Mouse (Mus musculus) gastrocnemius, adult 8-10 months (tissue): Measurements from ENCODE around the gene Adcy9. TPM values are rescaled to one million over a fixed set of nuclear protein-coding genes. Genes with fewer than 3 reads are reported as not detected.

Experiments
- DNase-seq, 2 experiments: peaks; one replicate each; pipeline ENCODE4 v3.0.0; 2022; ENCODE audit warnings: low spot score in 2 of 2
- total RNA-seq, 4 experiments: library from RNA; stranded (reverse); gene quantifications; 2 replicates each; pipeline ENCODE4 v1.2.4; 2022

Gene Adcy9
- 10 to 100 TPM; 39.3 to 50.8 (median 41.4) TPM for total RNA-seq

GRCm38 (mm10) chr16:4420298-4421054, at the start of gene Adcy9:
TSS of gene Adcy9 (minus strand) at chr16:4420498.
- DNase-seq, result peak; percentile 85 to 91

GRCm38 (mm10) chr16:4469599-4470352, 49.5 kb upstream of the Adcy9 start:
- no peak for DNase-seq

GRCm38 (mm10) chr16:4464529-4465089, 44.3 kb upstream of the Adcy9 start:
- DNase-seq, result no peak

- DNase-seq, result no peak
These were observed 37.6 kb upstream of the Adcy9 start for GRCm38 (mm10) chr16:4457927-4458326.

GRCm38 (mm10) chr16:4456391-4456790, 36.1 kb upstream of the Adcy9 start:
- DNase-seq, result no peak

- DNase-seq, result no peak
These were observed 35.4 kb upstream of the Adcy9 start for GRCm38 (mm10) chr16:4455693-4456092.

GRCm38 (mm10) chr16:4454563-4454962, 34.3 kb upstream of the Adcy9 start:
- no peak for DNase-seq

GRCm38 (mm10) chr16:4449418-4449817, 29.1 kb upstream of the Adcy9 start:
- DNase-seq, result no peak

GRCm38 (mm10) chr16:4448235-4448634, 27.9 kb upstream of the Adcy9 start:
- DNase-seq, result no peak

- no peak for DNase-seq
These were observed 26.1 kb upstream of the Adcy9 start for GRCm38 (mm10) chr16:4446395-4446794.

- no peak for DNase-seq
These were observed 24.1 kb upstream of the Adcy9 start for GRCm38 (mm10) chr16:4444378-4444777.

GRCm38 (mm10) chr16:4439302-4440066, 19.2 kb upstream of the Adcy9 start:
- no peak for DNase-seq

- no peak for DNase-seq
These were observed 16.4 kb upstream of the Adcy9 start for GRCm38 (mm10) chr16:4436738-4437137.

GRCm38 (mm10) chr16:4435371-4435770, 15.1 kb upstream of the Adcy9 start:
- DNase-seq, result no peak

GRCm38 (mm10) chr16:4431841-4432240, 11.5 kb upstream of the Adcy9 start:
- no peak for DNase-seq

GRCm38 (mm10) chr16:4431013-4431412, 10.7 kb upstream of the Adcy9 start:
- DNase-seq, result no peak

GRCm38 (mm10) chr16:4430232-4430631, 9.9 kb upstream of the Adcy9 start:
- no peak for DNase-seq

GRCm38 (mm10) chr16:4425658-4426234, 5.4 kb upstream of the Adcy9 start:
- no peak for DNase-seq

- DNase-seq, result no peak
These were observed 3.3 kb upstream of the Adcy9 start for GRCm38 (mm10) chr16:4423613-4424012.

- no peak for DNase-seq
These were observed 2.7 kb upstream of the Adcy9 start for GRCm38 (mm10) chr16:4422991-4423390.
